Mouse (Mus musculus): ENCODE measurements around the gene Prok2. TPM values are rescaled to one million over a fixed set of nuclear protein-coding genes. Genes with fewer than 3 reads are reported as not detected.

The Prok2 gene
- total RNA-seq (2021) = 1 to 10 TPM in 1 of 2 experiments, under 1 TPM in 1; 0.39 to 1.2 TPM

- intact Hi-C loops (cut with DNase I) = no loop called here
- peak in 1 of 2 experiments; percentile 8 for DNase-seq (ENCODE audit: low spot score in 2 of 2)
Observed at GRCm38 (mm10) chr6:99725971-99726561, at the start of gene Prok2. Gene Prok2 (minus strand): TSS chr6:99726392.

GRCm38 (mm10) chr6:99774680-99775079 is 48.5 kb upstream of the Prok2 start:
- intact Hi-C loops (cut with DNase I) = no loop called here
- DNase-seq (ENCODE audit: low spot score in 2 of 2) = no peak

DNA sequence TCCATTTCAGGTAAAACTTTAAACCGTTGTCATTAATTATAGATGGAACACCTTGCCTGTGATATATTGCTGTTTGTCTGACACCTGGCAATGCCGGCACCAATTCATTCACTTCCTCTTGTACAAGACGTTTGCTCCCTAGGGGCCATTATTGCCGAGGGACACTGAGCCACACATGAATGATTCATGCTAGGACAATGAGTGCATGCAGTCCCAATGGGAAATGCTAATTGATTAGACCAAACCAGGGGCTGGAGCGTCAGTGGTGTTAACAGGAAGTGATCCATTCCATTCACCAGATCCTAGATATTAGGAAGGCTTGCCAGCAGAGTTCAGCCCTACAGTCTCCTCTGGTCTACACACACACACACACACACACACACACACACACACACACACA is 42.3 kb upstream of the Prok2 start:
- no peak for DNase-seq (ENCODE audit: low spot score in 2 of 2)
- intact Hi-C loops (cut with DNase I) = no loop called here

DNA sequence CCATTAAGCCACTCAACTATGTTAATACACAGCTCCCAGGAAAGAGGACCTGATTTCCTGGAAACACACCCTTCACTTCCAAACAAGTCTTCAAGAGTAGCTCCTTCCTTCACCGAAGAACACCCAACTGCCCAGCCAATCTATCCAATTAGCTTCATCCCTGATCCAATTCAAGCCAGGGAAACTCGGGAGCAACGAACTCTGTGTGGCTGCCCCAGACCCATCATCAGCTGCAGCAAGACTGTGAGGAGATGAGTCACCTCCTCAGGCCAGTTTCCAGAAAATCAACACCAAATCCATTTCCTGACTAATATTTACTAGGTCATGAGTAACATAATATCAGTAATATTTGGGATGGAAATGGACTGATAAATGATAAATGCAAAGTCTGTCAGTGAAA is 38.7 kb upstream of the Prok2 start:
- DNase-seq (ENCODE audit: low spot score in 2 of 2) = no peak
- intact Hi-C loops (cut with DNase I) = no loop called here

DNA sequence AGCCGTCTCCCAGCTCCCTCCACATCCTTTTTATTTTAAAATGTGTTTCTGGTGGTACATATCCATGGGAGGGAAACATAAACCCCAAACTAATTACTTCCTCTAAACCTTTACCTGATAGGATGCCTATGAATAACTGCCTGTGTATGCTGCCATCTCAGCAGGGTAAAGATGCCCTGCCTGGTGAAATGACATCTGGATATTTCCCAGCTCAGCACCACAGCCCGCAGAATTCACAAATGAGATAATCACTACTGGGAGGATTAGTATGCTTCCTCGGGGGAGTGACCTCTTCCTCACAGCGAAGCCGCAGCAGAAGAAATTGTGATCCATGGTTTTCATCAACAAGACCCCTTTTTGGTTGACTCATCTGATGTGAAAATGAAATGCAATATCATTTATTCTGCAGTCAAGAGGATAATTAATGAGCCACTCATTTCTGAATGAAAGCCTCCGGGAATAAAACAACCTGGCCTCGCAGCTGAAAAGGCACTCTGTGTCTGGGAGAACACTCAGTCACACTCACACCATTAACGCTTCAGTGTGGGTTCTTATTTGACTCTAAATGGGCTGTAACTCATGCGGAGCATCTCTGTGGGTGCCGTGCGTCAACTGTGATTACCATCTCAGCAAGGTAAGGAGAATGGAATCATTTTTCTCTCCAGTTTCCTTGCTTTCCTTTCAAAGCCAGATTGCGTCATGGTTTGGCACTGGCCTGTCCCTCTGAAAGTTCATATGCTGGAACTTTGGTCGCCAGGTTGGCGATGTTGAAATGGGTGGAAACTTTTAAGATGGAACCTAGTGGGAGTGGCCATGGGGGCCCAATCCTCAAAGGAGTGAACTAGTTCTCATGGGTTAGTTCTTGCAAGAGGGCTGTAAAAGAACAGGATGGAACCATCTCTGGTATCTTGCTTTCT is 36.1 kb upstream of the Prok2 start:
- intact Hi-C loops (cut with DNase I) = no loop called here

GRCm38 (mm10) chr6:99756105-99756504 is 29.9 kb upstream of the Prok2 start:
- no peak for DNase-seq (ENCODE audit: low spot score in 2 of 2)
- intact Hi-C loops (cut with DNase I) = no loop called here

More for the DNA sequence above, 36.1 kb upstream of the Prok2 start:
- DNase-seq (ENCODE audit: low spot score in 2 of 2) = no peak

DNA sequence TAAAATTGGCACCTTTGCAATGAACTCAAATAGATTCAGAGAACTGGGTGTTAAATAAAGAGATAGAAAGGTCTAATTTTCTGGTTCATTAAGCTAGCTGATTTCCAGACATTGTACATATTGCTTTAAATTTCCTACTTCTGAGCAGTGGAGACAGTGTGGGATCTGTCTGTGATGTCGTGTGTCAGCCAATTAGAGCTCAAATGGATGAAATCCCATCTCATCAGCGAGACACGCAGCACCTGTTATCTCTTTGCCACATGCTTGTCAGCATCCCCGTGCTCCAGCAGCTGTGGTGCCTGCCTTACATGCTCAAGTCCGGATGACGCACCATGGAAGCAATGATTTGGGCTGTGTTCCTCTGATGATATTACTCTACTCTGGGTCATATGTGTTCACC is 25.1 kb upstream of the Prok2 start:
- DNase-seq (ENCODE audit: low spot score in 2 of 2) = no peak
- intact Hi-C loops (cut with DNase I) = no loop called here

DNA sequence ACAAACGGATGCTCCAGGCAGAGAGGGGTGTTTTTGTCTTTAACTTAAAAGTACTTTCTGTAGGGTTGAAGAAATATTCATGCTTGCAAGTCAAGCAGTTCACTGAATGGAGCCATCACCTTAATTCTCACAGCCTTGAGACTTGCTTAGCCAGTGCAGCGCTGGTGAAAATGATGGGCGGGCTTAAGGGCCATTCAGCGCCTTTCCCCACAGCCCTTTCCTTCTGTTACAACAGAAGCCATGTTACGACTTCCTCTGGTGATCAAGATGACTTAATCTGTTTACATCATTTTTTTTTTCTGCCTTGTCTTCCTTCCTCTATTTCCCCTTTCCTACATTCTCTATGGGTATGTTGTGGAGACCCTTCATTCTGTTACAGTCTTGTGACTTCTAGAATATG is 20.1 kb upstream of the Prok2 start:
- DNase-seq (ENCODE audit: low spot score in 2 of 2) = no peak
- intact Hi-C loops (cut with DNase I) = no loop called here

DNA sequence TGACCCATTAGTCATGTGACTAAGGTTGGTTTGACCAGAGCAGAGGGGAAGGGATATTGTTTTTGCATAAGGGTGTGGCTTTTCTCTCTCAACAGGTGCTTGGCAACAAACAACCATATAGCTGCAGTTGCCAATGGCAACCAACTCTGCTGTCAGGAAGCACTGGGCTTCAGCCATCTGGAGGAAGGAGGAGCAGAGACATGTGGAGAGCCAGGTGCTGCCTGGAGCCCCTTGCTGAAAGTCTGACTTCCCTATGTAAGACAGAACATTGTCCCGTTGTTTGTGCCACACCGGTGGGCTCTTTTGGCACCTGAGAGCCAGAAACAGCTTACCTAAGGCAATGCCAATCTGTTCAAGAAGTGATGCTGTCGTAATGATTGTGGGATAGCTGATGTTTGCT is 16.7 kb upstream of the Prok2 start:
- intact Hi-C loops (cut with DNase I) = no loop called here
- DNase-seq (ENCODE audit: low spot score in 2 of 2) = no peak

- DNase-seq (ENCODE audit: low spot score in 2 of 2) = no peak
- intact Hi-C loops (cut with DNase I) = no loop called here
Observed at GRCm38 (mm10) chr6:99734666-99735065, 8.5 kb upstream of the Prok2 start.

DNA sequence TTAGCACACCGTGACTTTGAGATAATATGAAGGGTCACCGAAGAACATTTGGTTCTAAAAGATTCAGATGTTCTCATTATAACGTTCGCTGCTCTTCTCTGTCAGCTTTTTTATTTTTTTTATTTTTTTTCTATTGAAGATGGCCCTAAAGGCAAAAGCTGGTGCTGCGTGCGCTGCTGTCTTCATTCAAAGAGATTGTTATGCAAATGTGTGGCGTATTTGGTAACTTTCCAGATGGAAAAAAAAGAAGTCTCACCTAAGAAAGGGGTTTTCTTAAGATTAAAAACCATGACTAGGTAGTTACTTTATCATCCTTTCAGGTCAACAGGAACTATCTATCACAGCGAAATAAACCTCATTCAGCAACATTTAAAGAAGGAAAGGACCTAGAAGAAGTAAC is 6.5 kb upstream of the Prok2 start:
- intact Hi-C loops (cut with DNase I) = no loop called here
- DNase-seq (ENCODE audit: low spot score in 2 of 2) = no peak

- DNase-seq (ENCODE audit: low spot score in 2 of 2) = no peak
- intact Hi-C loops (cut with DNase I) = no loop called here
Observed at GRCm38 (mm10) chr6:99731926-99732325, 5.7 kb upstream of the Prok2 start.

GRCm38 (mm10) chr6:99729853-99730252 is 3.7 kb upstream of the Prok2 start:
- DNase-seq (ENCODE audit: low spot score in 2 of 2) = no peak
- intact Hi-C loops (cut with DNase I) = no loop called here

GRCm38 (mm10) chr6:99726576-99727303 is 548 bp upstream of the Prok2 start:
- intact Hi-C loops (cut with DNase I) = no loop called here
- DNase-seq (ENCODE audit: low spot score in 2 of 2) = no peak

- intact Hi-C loops (cut with DNase I) = no loop called here
- no peak for DNase-seq (ENCODE audit: low spot score in 2 of 2)
Observed at GRCm38 (mm10) chr6:99722390-99722789, 3.8 kb downstream of the Prok2 start.

- intact Hi-C loops (cut with DNase I) = no loop called here
- no peak for DNase-seq (ENCODE audit: low spot score in 2 of 2)
Observed at GRCm38 (mm10) chr6:99721032-99721431, 5.2 kb downstream of the Prok2 start.

- no peak for DNase-seq (ENCODE audit: low spot score in 2 of 2)
- intact Hi-C loops (cut with DNase I) = no loop called here
Observed at GRCm38 (mm10) chr6:99715913-99716312, 10.3 kb downstream of the Prok2 start.

DNA sequence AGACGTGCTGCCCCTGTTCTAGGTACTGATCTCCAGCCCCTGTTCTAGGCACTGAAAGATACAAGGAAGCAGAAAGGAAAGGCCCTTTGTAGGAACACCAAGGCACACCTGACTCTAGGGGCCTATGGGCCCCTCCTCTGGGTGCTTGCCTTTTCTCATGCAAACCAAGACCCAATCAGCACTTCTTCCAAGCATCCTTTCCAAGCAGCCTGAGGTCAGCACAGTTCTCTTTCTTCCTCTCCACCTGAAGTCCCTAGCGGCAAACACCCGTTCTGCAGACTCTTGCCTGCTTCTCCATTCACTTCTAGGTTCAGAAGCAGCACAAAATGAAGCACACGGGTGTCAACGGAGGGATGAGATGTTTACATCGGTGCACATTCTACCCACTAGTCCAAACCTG is 11.0 kb downstream of the Prok2 start:
- intact Hi-C loops (cut with DNase I) = no loop called here
- no peak for DNase-seq (ENCODE audit: low spot score in 2 of 2)

GRCm38 (mm10) chr6:99713256-99713655 is 12.9 kb downstream of the Prok2 start:
- intact Hi-C loops (cut with DNase I) = no loop called here
- DNase-seq (ENCODE audit: low spot score in 2 of 2) = no peak

DNA sequence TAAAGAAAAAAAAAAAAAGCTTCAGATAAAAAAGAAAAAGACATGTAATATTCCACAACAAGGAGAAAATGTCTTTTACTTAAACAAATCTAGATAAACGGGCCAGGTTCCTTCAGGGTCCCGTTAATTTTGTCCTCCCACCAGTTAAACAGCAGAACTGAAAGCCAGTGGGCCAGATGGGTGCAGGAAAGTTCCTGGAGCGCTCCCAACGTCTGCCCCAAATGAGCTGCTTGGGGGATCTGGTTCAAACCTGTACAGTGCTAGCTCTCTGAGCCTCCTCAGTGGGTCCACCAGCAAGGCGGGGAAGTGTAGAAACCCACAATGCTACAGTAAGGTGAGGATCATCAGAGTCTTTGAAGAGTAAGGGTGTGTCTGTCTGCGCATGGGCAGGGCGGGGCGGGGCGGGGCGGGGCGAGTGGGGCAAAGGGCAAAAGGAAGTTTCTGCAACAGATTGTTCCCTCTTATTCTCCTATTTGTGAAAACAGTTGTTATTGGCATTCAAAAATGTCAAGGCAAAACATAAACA is 14.6 kb downstream of the Prok2 start:
- intact Hi-C loops (cut with DNase I) = no loop called here
- no peak for DNase-seq (ENCODE audit: low spot score in 2 of 2)
